Mouse (Mus musculus): ENCODE data around the gene Lrch3.
A peak's percentile ranks its signal among the peaks of the same experiment; 100 is the strongest.
"Not testable (repeated sequence)": the region's sequence is repeated elsewhere in the genome, so short reads cannot be mapped to it uniquely, and the experiment has no call there.

Lrch3 gene

DNA sequence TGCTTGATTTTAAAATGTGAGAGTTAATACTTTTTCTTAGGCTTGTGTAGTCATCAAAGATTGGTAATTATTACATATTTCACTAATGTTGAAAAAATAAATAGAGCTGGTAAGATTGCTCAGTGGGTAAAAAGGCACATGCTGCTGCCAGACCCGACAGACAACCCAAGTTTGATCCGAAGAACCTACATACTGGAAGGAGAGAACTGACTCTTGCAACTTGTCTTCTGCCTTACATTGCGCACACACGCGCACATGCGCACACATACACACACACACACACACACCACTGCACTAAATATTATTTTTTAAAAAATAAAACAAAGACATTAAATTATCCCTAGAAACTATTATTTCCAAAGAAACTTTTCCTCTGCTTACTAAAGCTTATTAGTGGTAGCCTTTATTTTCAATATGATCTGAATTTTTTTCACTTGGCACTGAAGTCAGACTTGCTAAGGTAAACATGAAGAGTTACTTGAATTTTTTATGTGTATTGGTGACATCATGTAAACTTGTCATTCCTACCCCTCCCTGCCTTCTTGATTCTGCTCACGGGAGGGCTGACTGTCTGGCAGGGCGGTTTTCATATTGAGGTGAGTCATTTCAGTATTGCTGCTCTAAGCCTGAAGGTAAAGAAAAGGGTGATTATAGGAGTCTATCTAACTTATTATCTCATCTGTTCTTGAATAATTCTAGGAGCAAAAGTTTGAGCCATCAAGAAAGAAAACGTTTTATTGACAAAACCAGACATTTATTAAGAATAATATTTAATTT, 1.6 kb downstream of the Lrch3 start:
- no peak for DNase-seq

DNA sequence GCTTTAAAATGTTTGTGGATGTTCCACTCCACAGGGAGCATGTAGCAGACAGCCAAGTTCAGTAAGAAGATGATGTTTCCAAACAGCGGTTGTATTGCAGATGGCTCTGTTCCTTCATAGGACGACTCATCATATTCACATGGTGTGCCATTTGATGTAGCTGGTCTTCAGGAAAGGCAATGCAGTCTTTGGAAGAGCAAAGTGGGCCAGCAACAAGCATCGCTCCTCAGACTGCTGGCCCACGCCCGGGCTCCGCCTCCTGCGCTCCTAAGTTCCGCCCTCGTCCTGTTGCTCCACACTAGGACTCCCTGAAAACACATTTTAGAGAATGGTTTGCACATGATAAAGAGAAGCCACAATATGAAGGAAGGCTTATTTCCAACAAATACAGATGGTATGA, 12.7 kb downstream of the Lrch3 start:
- DNase-seq, result not testable (repeated sequence)

DNA sequence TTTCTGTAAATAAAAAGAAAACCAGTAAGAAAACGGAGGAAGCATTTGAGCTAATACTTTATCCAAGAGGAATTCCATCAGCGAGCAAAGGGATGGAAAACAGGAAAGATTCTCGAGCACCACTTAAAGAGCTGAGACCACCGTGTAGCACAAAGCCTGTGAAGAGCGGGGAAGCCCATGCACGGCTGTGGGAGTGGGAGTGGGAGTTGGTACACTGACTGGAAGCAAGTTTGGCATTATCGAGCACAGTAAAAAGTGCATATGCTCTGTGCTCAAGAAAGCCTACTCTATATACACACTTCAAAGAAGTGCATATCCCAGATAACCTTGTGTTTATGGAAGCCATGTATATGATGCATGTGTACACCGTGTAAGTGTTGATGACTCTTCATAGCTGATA, 13.1 kb downstream of the Lrch3 start:
- no peak for DNase-seq

DNA sequence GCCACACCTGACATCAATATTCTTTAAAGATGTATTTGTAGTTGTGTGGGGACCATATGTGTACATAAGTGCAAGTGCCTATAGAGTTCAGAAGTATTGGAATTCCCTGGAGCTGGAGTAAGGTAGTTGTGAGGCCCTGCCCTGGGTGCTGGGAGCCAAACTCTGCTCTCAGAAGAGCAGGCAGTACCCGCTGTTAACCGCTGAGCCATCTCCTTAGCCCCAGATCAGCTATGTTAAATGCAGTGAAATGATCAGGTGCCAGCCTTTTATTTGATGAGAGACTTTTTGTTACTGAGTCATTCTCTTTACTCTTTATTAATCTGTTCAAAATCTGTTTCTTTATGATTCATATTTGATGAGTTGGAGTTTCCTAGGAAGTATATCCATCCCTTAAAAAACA, 16.0 kb downstream of the Lrch3 start:
- DNase-seq, result no peak

DNA sequence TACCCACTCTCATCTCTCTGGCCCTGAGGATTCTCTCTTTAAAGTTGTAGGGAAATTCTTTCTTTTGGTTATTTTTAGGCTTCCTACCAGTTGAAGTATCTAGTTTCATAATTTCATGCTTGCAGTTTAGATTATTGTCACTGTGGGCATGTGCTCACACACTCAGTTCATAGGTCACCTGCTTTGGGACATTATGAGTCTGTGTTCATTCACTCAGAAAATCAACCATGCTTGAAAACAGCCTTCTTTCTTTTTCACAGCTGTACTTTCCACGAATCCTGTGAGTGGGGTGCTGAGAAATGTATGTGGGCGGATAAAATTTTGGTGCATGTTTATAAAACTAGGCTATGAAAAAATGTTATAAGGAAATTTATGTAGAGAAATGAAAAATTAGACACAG, 20.6 kb downstream of the Lrch3 start:
- no peak for DNase-seq

DNA sequence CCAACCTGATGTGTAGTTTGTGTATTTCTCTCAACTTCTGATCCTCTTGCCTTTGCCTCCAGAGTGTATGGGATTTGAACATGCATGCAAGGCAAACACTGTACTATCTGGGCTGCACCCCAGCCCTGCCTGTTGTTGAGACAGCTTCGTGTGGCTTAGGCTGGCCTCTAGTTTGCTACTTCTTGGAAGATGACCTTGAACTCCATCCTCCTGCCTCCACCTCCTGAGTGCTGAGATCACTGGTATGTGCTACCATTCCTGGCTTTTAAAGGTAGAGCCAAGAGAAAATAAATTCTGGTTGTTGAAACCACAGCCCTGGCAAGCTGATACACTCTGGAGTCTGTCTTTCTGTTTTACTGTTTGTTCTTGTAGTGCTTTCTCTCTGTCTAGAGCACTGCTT, 21.2 kb downstream of the Lrch3 start:
- DNase-seq, result no peak

DNA sequence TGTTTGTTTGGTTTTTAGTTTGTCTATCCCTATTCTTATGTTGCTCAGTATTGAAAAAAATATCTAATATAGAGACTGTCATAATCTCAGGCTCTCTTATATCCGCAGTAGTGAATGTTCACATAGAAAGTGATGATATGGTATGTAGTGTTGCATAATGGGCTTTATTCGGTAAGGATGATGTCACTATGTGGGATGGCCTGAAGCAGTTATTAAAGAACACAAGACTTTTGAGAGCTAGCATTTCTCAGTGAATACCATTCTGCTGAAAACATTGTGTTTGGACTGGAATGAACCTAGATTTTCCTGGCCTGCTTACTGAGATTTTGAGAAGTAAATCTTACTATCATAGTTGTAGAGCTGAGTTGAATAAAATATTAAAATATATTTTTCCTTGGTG, 23.5 kb downstream of the Lrch3 start:
- DNase-seq, result no peak

DNA sequence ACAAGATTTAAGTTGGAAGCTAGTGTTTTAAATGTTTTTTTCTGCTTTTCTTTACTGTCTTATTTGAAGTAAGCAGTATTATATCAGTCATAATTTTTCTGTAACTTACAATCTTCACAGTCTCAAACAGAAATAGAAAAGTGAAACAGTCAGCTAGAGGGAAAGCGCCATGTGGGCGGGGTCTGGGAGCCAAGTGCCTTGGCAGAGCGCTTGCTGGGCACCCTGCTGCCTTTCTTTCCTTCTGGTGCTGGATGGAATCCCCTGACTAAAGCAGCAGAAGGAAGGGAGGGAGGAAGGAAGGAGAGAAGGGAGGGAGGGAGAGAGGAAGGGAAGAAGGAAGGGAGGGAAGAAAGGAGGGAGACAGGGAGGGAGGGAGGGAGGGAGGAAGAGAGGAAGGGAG, 25.4 kb downstream of the Lrch3 start:
- DNase-seq, result not testable (repeated sequence)

DNA sequence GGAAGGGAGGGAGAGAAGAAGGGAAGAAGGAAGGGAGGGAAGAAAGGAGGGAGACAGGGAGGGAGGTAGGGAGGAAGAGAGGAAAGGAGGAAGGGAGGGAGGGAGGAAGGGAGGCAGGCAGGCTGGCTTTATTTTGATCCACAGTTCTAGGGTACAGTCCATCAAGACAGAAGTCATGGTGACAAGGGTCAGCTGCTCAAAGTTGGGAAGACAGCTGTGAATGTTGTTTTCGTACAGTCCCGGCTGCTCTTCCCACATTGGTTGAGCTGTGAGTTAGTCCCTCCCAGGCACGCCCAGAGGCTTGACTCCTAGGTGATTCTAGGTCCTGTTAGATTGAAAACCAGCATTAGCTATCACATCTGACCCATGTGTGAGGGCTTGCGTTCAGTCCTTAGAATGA, 25.8 kb downstream of the Lrch3 start:
- not testable (repeated sequence) for DNase-seq

DNA sequence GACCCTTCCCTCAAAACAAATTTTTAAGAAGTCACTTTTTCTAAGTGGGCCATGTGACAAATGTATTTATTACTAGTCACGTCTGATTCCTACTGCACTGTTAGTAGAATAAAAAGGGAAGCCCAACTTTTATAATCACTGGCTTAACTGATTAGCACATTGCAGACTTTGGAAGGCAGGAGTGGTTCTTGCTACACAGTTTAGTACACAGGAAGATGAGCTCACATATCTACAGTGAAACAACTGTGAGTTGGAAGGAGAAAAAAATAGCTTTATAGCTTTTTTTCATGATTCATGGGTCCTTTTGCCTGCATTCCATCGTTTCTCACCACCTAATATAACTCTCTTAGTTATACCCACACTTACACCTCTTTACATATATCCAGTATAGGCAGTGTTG, 27.3 kb downstream of the Lrch3 start:
- not testable (repeated sequence) for DNase-seq

DNA sequence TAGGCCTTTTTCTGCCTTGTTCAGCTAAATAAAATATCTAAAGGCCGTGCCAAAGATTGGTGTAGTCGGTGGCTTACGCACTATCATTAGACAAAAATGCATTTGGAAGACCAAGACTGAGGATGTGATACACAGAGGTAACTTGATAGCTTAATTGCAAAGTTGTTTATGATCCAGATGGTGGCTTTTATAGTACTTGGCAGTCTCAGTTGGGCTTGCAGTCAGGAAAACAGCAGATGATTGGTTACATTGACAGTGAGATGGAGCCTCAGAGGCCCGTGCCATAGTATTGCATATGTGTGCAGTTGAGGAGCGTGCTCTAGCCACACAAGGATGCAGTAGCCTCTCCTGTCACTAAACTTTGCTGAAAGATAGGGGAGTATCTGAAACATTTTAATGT, 28.8 kb downstream of the Lrch3 start:
- DNase-seq, result no peak

DNA sequence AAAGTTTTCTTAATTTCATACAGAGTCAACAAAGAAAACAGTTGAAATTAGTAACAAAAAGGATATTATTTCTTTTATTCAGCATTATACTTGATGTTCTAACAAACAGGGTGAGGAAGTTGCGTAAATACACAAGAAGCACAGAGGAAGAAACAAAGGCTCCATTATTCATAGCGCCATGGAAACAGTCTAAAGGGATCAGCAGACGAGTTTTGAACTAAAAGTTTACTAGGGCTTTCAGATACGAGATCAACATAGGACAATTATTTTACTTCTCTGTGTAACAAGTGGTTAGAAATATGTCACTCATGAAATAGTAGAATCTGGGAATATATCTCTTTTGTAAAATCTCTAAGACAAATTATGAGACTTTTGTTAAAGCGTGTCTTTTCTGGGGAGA, 31.5 kb downstream of the Lrch3 start:
- DNase-seq, result no peak

DNA sequence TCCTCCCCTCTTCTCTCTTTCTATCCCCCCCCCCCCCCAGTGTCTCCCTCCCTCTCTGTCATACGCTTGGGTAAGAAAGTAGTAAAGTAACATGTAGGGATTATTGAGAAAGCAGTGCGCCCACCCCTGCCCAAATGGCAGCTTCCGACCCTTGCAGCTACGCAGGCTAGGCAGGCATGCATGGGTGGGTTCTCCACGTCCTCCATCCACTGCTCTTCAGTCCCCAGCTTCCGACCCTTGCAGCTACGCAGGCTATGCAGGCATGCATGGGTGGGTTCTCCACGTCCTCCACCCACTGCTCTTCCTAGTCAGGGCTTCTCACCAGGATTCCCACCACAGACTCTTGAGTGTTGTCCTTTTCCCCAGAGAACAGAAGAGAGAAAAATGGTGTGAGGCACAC, 34.1 kb downstream of the Lrch3 start:
- no peak for DNase-seq

DNA sequence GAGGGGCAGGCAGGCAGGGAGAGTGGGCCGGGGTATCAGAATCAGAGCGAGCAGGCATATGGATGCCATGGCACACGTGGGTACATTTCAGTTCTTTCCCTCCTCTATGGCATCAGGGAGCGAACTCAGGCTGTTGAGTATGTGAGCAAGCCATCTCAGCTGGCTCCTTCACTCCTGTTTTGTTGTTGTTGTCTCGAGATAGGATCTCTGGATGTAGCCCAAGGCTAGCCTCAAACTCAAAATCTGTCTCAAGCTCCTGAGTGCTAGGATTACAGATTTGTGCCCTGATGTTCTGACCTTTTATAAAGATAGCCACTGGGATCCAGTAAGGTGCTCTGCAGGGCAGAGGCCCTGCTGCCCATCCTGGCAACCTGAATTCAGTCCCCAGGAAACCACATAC, 34.8 kb downstream of the Lrch3 start:
- DNase-seq, result no peak

DNA sequence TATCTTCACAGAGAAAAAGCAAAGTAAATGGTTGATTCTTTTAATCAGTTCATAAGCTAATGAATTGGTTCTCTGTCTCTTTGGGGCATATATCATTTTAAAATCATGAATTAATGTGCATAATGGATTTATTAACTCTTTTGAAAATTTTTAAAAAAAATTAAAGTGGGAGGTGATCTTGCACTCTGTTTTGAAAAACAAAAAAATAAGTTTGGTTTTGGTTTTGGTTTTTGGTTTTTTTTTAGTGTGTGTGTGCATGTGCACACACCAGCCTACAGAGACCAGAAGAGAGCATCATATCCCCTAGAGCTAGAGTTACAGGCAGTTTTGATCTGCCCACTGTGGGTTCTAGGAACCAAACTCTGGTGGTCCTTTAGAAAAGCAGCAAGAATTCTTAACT, 35.4 kb downstream of the Lrch3 start:
- DNase-seq, result no peak

DNA sequence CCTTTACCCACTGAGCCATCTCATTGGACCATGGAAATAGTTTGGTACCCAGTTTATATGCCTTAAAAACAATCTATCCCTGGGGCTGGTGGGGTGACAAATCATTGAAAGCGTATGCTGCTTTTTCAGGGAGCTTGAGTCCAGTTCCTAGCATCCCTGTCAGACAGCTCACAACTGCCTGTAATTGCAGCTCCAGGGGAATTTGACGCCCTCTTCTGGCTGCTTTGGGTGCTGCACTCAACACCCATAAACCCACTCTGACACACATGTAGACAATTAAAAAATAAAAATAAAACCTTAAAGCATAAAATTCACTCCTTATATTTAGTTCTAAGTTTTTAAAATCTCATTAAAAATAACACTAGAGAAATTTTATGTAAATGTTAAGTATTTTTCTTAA, 37.2 kb downstream of the Lrch3 start:
- no peak for DNase-seq

DNA sequence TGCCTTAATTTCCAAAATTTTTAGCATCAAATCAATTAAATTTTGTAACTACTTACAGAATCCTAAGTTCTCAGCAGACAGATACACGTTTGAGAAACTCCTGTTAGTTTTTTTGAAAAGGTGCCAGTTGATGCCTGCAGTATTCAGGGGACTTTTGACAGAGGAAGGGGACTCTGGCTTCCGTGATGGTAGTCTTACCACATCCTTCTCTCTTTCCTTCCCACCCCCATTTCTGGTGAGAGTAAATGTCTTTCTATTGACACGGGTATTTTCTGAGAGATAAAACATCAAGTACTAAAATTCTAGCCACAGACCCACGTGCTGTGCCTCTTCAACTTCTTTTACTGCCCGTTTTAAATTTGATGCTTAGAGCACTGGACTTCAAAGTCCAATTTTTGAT, 39.9 kb downstream of the Lrch3 start:
- DNase-seq, result no peak

DNA sequence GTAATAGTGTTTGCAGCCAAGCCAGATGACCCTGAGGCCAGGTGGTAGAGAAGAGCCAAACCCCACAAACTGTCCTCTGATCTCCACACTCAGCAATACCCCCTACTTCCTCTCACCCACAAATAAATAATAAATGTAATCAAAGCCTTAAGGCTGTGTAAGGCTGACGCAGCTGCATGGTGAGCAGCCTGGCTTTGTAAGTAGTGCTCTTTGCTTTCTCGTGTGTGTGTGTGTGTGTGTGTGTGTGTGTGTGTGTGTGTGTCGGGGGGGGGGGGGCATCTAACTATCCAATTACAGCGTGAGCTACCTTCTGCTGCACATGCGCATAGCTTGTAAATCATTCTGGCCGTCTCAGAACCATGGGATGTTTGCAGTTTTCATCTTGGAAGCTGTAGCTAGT, 40.4 kb downstream of the Lrch3 start:
- no peak for DNase-seq

DNA sequence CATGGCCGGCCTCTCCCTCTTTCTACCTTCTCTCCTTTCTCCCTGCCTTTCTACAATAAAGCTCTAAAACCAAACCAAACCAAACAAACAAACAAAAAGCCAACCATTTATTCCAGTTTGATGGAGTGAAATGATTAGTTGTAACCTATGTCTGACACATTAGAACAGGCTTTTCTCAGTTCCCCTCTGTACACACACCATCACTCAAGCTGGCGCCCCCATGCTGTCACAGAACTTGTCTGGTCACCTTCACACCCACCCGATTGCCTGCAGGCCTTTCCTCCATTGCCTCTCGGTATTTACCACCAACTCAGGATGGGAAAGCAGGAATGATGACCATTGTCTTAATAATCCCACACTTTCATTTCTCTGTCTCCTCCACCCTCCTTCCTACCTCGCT, 43.0 kb downstream of the Lrch3 start:
- DNase-seq, result no peak

DNA sequence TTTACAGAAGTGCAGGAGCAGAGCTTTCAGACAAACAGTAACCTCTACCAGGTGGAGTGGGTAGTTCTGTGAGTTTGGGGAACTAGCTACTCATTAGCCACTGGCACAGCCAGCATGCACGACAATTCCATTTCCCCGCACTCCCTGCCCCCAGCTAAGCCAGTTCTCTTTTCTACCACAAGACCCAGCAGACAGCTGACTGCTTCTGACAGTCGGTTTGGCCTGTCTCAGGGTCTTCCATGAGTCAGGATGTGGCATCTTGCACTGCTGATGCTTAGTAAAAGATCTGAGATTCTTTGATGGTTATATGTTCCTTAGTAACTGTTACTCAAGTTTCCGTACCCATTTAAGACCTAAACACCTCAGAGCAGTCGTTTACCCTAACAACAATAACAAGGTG, 58.6 kb downstream of the Lrch3 start:
- DNase-seq, result peak; percentile 11 to 36

DNA sequence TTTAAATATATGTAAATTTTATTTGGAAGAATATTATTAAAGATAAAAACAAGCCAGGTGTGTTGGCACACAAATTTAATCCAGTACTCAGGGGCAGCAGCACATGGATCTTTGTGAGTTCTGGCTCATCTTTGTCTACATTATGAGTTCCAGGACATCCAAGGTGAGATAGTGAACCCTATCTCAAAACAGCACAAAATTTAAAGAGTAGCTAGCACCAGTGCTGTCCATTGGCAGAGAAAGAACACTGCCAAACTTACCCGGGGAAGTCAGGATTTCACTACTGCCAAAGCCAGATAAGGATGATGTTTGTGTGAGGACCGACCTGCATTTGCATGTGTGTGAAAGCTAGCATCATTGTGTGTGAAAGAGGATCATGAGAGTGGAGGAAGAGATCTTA, 59.1 kb downstream of the Lrch3 start:
- no peak for DNase-seq

DNA sequence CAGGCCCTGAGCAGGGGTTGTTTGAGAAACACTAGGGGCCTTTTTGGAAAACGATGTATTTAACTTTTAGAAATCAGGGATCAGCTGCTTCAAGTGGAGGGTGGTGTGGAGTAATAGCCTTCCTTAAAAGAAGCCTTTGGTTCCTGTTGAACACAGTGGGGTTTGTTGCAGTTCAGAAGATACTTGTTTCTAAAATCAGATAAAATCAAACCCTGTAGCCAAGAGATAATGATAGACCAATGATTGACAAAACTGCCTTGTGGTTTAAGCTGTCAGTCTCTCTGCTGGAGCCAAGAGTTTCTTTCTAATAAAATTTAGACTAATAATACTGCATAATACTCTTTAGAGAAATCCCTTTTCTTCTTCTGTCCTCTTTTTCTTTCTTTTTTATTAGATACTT, 66.3 kb downstream of the Lrch3 start:
- DNase-seq, result no peak

DNA sequence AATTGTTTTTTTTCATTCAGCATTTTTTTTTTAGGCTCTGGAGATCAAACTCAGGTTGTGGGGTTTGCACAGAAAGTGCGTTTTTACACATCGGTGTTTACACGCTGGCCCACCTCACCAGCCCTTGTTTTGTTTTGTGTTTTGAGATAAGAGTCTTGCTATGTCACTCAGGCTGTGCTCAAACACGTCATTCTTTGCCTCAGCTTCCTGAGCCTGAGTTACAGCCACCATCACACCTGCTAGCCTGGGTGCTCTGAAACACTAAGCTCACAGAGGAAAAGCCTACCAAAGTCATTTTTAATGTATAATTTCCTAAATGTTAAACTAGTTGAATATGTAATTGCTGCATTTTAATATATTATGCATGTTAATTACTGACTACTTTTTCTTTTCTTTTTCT, 67.5 kb downstream of the Lrch3 start:
- DNase-seq, result no peak

DNA sequence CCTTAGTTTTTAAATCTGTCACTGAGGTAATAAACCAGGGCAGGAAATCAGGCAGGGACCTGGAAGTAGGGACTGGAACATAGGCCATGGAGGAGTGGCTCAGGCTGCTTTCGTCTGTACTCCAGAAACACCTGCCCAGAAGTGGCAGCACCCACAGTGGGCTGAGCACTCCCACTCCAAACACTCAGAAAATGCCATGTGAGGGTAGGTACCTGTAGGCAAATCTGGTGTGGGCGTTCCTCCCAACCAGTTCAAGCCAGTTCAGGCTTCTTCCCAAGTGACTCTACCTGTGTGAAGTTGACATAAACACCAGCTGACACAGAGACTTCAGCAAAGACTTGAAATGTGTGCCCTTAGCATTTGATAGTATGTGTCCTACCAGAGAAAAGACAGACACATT, 70.7 kb downstream of the Lrch3 start:
- DNase-seq, result no peak

DNA sequence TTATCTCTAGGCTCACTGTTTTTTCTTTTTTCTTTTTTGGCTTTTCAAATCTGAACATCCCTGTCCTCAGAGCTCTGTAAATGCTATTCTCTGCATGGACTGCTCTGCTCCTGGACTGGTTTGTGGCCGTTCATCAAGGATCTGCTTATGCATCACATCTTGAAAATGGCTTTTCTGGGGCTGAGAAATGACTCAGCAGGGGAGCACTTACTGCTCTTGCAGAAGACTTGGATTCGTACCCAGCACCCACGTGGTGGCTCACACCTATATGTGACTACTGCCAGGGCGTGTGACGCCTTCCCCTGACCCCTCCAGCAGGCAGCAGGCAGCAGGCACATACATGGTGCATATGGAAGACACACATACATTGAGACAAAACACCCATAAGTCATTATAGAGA, 78.3 kb downstream of the Lrch3 start:
- no peak for DNase-seq

DNA sequence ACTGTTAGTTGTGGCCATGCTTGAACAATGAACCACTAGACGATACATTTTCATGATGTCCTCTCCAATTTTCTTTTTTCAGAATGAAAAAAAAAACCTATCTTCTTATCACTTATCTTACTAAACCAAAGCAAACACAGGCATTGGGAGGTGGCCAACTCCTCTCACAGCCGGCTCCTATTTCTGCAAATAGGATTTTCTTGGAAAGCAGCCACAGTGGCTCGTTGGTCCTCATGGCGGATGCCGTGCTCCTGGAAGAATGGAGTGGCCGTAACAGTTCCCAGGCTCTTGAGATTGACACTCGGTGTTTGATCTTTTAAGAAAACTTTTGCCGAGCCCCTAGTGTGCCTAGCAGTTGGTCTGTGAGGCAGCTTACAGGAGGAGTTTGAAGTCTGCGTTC, 91.3 kb downstream of the Lrch3 start:
- no peak for DNase-seq

Measured in thymus, adult 18-20 months (tissue).